Mouse (Mus musculus) spleen, adult 2 months (tissue): ENCODE results near the gene Abca13. TPM values are rescaled to one million over a fixed set of nuclear protein-coding genes. Genes with fewer than 3 reads are reported as not detected.

Source experiments
- DNase-seq, 2 experiments: peaks; one replicate each; pipeline versions ENCODE4 v3.0.0 to v3.0.0-alpha.2; 2012 to 2021; ENCODE audit warnings: low spot score in 2 of 2, low read depth in 1 of 2
- H3K27ac ChIP-seq: fragments of 200-500 bp; 2 replicates; pipeline ENCODE4 v1.5.1; 2012; ENCODE audit warnings: low read length, inconsistent platforms; ENCODE audit not compliant: insufficient read depth
- H3K27me3 ChIP-seq: fragments of 200-500 bp; 2 replicates; pipeline ENCODE4 v1.6.1; 2012; ENCODE audit warnings: mild to moderate bottlenecking, moderate library complexity, low read length, inconsistent platforms; ENCODE audit not compliant: control insufficient read depth, insufficient read depth
- H3K36me3 ChIP-seq: fragments of 200-500 bp; 2 replicates; pipeline ENCODE4 v1.6.1; 2012; ENCODE audit warnings: mild to moderate bottlenecking, low read length, inconsistent platforms; ENCODE audit not compliant: control insufficient read depth, insufficient read depth
- H3K4me1 ChIP-seq: fragments of 200-500 bp; 2 replicates; pipeline ENCODE4 v1.6.1; 2011; ENCODE audit warnings: inconsistent platforms; ENCODE audit not compliant: control insufficient read depth, insufficient read depth, insufficient read length
- H3K4me3 ChIP-seq: fragments of 200-500 bp; 2 replicates; pipeline ENCODE4 v1.5.1; 2011; ENCODE audit warnings: mild to moderate bottlenecking, inconsistent platforms; ENCODE audit not compliant: insufficient read depth, insufficient read length; ENCODE audit errors: extremely low read depth
- CTCF ChIP-seq: fragments of 200-500 bp; IDR thresholded peaks from 2 replicates; pipeline ENCODE4 v1.5.1; 2011; ENCODE audit warnings: mild to moderate bottlenecking, inconsistent platforms; ENCODE audit not compliant: insufficient read depth, insufficient read length, insufficient replicate concordance; ENCODE audit errors: extremely low read depth
- POLR2A ChIP-seq: fragments of 200-500 bp; IDR thresholded peaks from 2 replicates; pipeline ENCODE4 v1.6.1; 2011; ENCODE audit warnings: low read depth, low read length, inconsistent platforms
- WGBS: fragments of 180-500 bp; shearing (Covaris S2); methylation state at CpG from one replicate; pipeline ENCODE4 v1.1.7; 2018; 5-methylcytosine and 5-hydroxymethylcytosine counted together
- polyA plus RNA-seq: library from polyadenylated mRNA; depleted of rRNA; stranded (reverse); fragments of >200 nt; gene quantifications from 2 replicates; pipeline ENCODE4 v1.2.3, GENCODE M21; 2012; rRNA removed

Gene Abca13
- polyA plus RNA-seq, 1 experiment, result 0.05 TPM

- no peak overlapping the region for H3K4me3 ChIP-seq
- no peak for TF ChIP-seq CTCF
- no peak for TF ChIP-seq POLR2A
- H3K4me1 ChIP-seq, result no peaks in the 10 kb centered on the region
- 78% methylated on average over 2 of the region's 2 CpGs for WGBS
- DNase-seq, result no peak
- H3K27me3 ChIP-seq, result no peaks in the 10 kb centered on the region
- no peak overlapping the region for H3K27ac ChIP-seq
- H3K36me3 ChIP-seq, result no peaks in the 10 kb centered on the region
These were observed 536.2 kb downstream of the Abca13 start for GRCm38 (mm10) chr11:9727810-9728490.

GRCm38 (mm10) chr11:9731300-9731699 is 539.6 kb downstream of the Abca13 start:
- Histone ChIP-seq H3K27me3 (no peaks in the 10 kb centered on the region), H3K36me3 (no peaks in the 10 kb centered on the region), H3K4me3 (no peak overlapping the region), H3K4me1 (no peaks in the 10 kb centered on the region), H3K27ac (no peak overlapping the region)
- WGBS, result 81% methylated on average over 1 of the region's 1 CpGs
- DNase-seq, result no peak
- no peak for TF ChIP-seq POLR2A
- no peak for TF ChIP-seq CTCF

Other genes starting within 250 kb of the Abca13 start
- gene Pkd1l1, start 218.7 kb upstream of the Abca13 start, polyA plus RNA-seq, result 0.20 and 0.46 TPM in 2 replicates
- gene Hus1, start 180.8 kb upstream of the Abca13 start, polyA plus RNA-seq, result 6.0 and 6.1 TPM in 2 replicates
- gene Gm11992, start 143.3 kb upstream of the Abca13 start, polyA plus RNA-seq, result 0.05 TPM in 1 of 2 replicates, not detected in the other
- not detected in 2 replicates for gene Sun3, start 143.0 kb upstream of the Abca13 start, polyA plus RNA-seq
- gene Upp1, start 73.8 kb upstream of the Abca13 start, polyA plus RNA-seq, result 3.0 and 3.2 TPM in 2 replicates